Mouse (Mus musculus): ENCODE data around the gene Chst11. TPM values are rescaled to one million over a fixed set of nuclear protein-coding genes. Genes with fewer than 3 reads are reported as not detected.

Chst11 gene
- polyA plus RNA-seq, 1 experiment, result 12.6 TPM

DNA sequence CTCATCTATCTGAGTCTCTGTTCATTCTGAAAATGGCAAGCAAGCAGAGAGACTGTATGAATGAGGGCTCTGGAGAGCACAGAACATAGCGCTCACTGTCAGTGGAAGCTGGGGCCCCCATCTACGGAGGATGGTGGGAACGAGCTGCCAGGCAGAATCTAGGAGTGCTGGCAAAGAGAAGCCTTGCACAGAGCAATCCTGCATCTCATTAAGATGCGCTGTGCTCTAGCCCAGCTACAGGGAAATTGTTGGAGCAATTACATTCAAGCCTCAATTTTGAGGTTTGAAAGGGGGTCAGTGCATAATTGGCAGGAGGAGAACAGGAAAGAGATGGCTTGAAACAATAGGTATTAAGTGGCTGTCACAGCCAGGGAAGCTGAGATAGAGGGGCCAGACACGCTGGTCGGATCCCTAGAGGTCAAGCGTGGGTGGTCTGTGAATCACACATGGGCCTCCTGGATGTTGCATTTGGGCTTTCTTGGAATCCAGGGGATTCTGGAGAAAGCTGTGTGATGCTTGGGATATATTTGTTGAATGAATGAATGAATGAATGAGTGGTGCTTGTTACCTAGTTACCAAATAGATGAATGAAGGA, 121.0 kb downstream of the Chst11 start:
- H3K4me3 ChIP-seq (replicated peaks; ENCODE audit: extremely low read depth, low read depth, low read length), result no peak overlapping the region
- WGBS, result 82% methylated on average over 7 of the region's 7 CpGs
- H3K4me1 ChIP-seq (ENCODE audit: control insufficient read depth, insufficient read depth, low read length), result peaks cover 3% of the 10 kb centered on the region; the same call in 1 of the 2 replicates
- no peak for DNase-seq
- TF ChIP-seq POLR2A (IDR thresholded peaks at IDR 0.05; ENCODE audit: borderline replicate concordance, extremely low read depth, low read depth, low read length) (no peak), CTCF (IDR thresholded peaks at IDR 0.05; ENCODE audit: insufficient read depth, low read length) (no peak)

DNA sequence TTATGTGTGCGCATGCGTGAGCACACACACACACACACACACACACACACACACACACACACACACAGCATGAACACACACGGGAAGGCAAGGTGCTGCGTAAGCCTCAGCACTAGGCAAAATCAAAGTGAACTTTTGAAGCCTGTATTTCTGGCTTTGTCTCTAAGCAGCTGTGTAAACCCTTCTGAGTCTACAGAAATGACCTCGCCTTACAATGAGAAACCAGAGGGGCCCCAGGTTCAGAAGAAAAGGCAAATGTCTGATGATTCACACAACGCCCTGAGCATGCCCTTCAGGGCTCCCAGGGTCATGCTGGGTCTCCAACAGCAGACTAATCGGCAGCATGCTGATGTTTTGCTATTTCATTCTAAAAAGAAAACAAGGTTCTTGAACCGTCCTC, 122.1 kb downstream of the Chst11 start:
- 60% methylated on average over 8 of the region's 8 CpGs for whole genome bisulfite sequencing
- Histone ChIP-seq H3K4me1 (ENCODE audit: control insufficient read depth, insufficient read depth, low read length) (no peaks in the 10 kb centered on the region; the same call in 1 of the 2 replicates), H3K4me3 (replicated peaks; ENCODE audit: extremely low read depth, low read depth, low read length) (no peak overlapping the region)
- no peak for TF ChIP-seq POLR2A (IDR thresholded peaks at IDR 0.05; ENCODE audit: borderline replicate concordance, extremely low read depth, low read depth, low read length)
- TF ChIP-seq CTCF (IDR thresholded peaks at IDR 0.05; ENCODE audit: insufficient read depth, low read length), result no peak
- no peak for DNase-seq

- Histone ChIP-seq H3K4me1 (ENCODE audit: control insufficient read depth, insufficient read depth, low read length) (no peaks in the 10 kb centered on the region; the same call in 1 of the 2 replicates), H3K4me3 (replicated peaks; ENCODE audit: extremely low read depth, low read depth, low read length) (no peak overlapping the region)
- no peak for TF ChIP-seq CTCF (IDR thresholded peaks at IDR 0.05; ENCODE audit: insufficient read depth, low read length)
- TF ChIP-seq POLR2A (IDR thresholded peaks at IDR 0.05; ENCODE audit: borderline replicate concordance, extremely low read depth, low read depth, low read length), result no peak
- WGBS, result 53% methylated on average over 21 of the region's 21 CpGs
- no peak for DNase-seq
Observed at GRCm38 (mm10) chr10:83107921-83108738, 122.8 kb downstream of the Chst11 start.

DNA sequence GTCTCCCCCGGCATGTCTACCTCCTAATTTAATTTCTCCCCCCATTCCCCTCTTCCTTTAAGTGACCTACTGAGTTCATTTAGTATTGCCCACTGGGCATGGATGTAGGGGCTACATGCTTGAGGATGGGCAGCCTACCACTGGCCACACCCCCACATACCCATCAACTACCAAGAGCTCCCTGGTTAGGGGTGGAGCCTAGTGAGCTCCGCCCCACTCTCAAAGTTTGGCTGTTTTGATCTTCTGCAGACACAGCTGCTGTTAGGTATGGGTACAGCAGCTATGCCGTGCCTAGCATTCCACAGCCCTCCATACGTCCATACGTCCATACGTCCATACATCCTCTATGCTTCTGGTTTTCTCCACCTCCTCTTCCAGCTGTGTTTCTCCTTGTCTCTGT, 123.6 kb downstream of the Chst11 start:
- Histone ChIP-seq H3K4me1 (ENCODE audit: control insufficient read depth, insufficient read depth, low read length) (no peaks in the 10 kb centered on the region; the same call in 1 of the 2 replicates), H3K4me3 (replicated peaks; ENCODE audit: extremely low read depth, low read depth, low read length) (no peak overlapping the region)
- TF ChIP-seq CTCF (IDR thresholded peaks at IDR 0.05; ENCODE audit: insufficient read depth, low read length) (no peak), POLR2A (IDR thresholded peaks at IDR 0.05; ENCODE audit: borderline replicate concordance, extremely low read depth, low read depth, low read length) (no peak)
- DNase-seq, result no peak
- 95% methylated on average over 6 of the region's 6 CpGs for WGBS

GRCm38 (mm10) chr10:83111046-83111445, 125.7 kb downstream of the Chst11 start:
- TF ChIP-seq POLR2A (IDR thresholded peaks at IDR 0.05; ENCODE audit: borderline replicate concordance, extremely low read depth, low read depth, low read length) (no peak), CTCF (IDR thresholded peaks at IDR 0.05; ENCODE audit: insufficient read depth, low read length) (no peak)
- WGBS, result 76% methylated on average over 6 of the region's 6 CpGs
- DNase-seq, result no peak
- H3K4me1 ChIP-seq (ENCODE audit: control insufficient read depth, insufficient read depth, low read length), result peaks cover 2% of the 10 kb centered on the region; the same call in 1 of the 2 replicates
- no peak overlapping the region for H3K4me3 ChIP-seq (replicated peaks; ENCODE audit: extremely low read depth, low read depth, low read length)

GRCm38 (mm10) chr10:83112345-83112744, 127.0 kb downstream of the Chst11 start:
- WGBS, result 70% methylated on average over 4 of the region's 4 CpGs

DNA sequence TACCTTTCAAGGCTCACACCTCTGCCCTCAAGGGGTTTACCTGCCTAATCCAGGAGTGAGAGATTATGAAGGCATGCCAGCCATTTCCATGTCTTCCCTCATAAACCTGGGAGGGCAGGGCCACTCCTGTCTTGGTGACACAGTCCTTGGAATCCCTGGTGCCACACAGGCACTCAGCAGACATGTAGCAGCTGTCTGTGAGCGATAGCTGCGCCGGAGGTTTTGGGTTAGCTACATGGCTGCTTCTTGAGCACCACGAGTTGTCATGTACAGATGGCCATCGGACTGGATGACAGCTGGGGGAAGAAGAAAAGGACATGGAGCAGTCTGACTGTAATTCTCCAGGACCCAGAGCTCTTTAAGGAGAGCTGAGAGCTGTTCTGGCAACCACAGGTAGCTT, 129.3 kb downstream of the Chst11 start:
- TF ChIP-seq POLR2A (IDR thresholded peaks at IDR 0.05; ENCODE audit: borderline replicate concordance, extremely low read depth, low read depth, low read length) (no peak), CTCF (IDR thresholded peaks at IDR 0.05; ENCODE audit: insufficient read depth, low read length) (no peak)
- peaks cover 16% of the 10 kb centered on the region for H3K4me1 ChIP-seq (ENCODE audit: control insufficient read depth, insufficient read depth, low read length)
- DNase-seq, result no peak
- 90% methylated on average over 5 of the region's 5 CpGs for WGBS
- no peak overlapping the region for H3K4me3 ChIP-seq (replicated peaks; ENCODE audit: extremely low read depth, low read depth, low read length)

More at GRCm38 (mm10) chr10:83112345-83112744, 127.0 kb downstream of the Chst11 start:
- H3K4me1 ChIP-seq (ENCODE audit: control insufficient read depth, insufficient read depth, low read length), result peaks cover 7% of the 10 kb centered on the region; the same call in 1 of the 2 replicates
- TF ChIP-seq CTCF (IDR thresholded peaks at IDR 0.05; ENCODE audit: insufficient read depth, low read length), result no peak
- no peak for TF ChIP-seq POLR2A (IDR thresholded peaks at IDR 0.05; ENCODE audit: borderline replicate concordance, extremely low read depth, low read depth, low read length)
- no peak for DNase-seq
- H3K4me3 ChIP-seq (replicated peaks; ENCODE audit: extremely low read depth, low read depth, low read length), result no peak overlapping the region

DNA sequence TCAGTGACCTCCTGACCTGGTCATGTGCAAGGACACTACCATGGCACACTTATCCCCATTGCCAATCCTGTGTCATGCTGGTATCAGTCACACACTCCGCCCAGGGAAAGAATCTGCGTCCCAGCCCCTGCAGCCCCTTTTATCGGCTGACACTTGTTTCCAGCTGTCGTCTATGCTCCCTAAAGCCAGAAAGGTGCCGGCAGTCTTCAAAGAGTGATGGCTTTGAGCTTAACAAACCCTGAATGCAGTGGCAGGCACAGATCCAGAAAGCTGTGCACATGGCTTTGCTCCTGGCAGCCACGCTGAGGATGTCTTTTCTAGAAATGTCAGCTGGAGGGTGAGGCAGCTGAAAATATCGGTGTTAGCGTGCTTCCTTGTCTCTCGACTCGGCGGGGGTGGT, 131.6 kb downstream of the Chst11 start:
- 42% methylated on average over 11 of the region's 11 CpGs for WGBS
- TF ChIP-seq CTCF (IDR thresholded peaks at IDR 0.05; ENCODE audit: insufficient read depth, low read length) (no peak), POLR2A (IDR thresholded peaks at IDR 0.05; ENCODE audit: borderline replicate concordance, extremely low read depth, low read depth, low read length) (no peak)
- no peak for DNase-seq
- Histone ChIP-seq H3K4me1 (ENCODE audit: control insufficient read depth, insufficient read depth, low read length) (peaks cover 24% of the 10 kb centered on the region), H3K4me3 (replicated peaks; ENCODE audit: extremely low read depth, low read depth, low read length) (no peak overlapping the region)

DNA sequence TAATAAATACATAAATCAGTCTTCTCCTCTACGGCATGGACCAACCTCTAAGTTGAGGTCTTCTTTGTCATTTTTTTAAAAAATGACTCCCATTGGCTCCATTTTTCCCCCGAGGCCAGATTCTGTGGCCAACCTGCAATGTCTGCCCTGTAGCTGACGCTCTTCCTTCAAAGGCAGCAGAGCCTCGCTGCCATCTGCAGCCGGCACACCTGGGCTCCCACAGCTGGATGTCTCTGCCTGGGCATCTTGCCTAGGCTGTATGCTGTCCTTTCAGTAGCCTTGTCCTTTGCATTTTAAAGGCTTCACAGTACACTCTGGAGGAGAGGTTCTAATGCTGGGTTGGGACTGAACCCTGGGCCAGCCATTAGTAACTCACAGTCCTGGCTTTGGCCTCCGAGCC, 132.6 kb downstream of the Chst11 start:
- no peak overlapping the region for H3K4me3 ChIP-seq (replicated peaks; ENCODE audit: extremely low read depth, low read depth, low read length)
- 93% methylated on average over 6 of the region's 6 CpGs for WGBS

More for the DNA sequence above, 132.6 kb downstream of the Chst11 start:
- peaks cover 24% of the 10 kb centered on the region for H3K4me1 ChIP-seq (ENCODE audit: control insufficient read depth, insufficient read depth, low read length)
- DNase-seq, result no peak
- no peak for TF ChIP-seq POLR2A (IDR thresholded peaks at IDR 0.05; ENCODE audit: borderline replicate concordance, extremely low read depth, low read depth, low read length)
- TF ChIP-seq CTCF (IDR thresholded peaks at IDR 0.05; ENCODE audit: insufficient read depth, low read length), result no peak
